Mouse (Mus musculus) R1 (cell line): ENCODE results near the gene Pik3c2b.

Source experiments
- DNase-seq: peaks from one replicate; pipeline ENCODE4 v3.0.0-alpha.2; 2018; ENCODE audit warnings: low read depth, low spot score

Gene Pik3c2b

GRCm38 (mm10) chr1:133071666-133072381 lies 26.4 kb downstream of the Pik3c2b start:
- no peak for DNase-seq

- DNase-seq, result no peak
Measured at GRCm38 (mm10) chr1:133073327-133073856, 27.9 kb downstream of the Pik3c2b start.

- no peak for DNase-seq
Measured at GRCm38 (mm10) chr1:133074541-133074940, 29.1 kb downstream of the Pik3c2b start.

- no peak for DNase-seq
Measured at GRCm38 (mm10) chr1:133075651-133076400, 30.4 kb downstream of the Pik3c2b start.

GRCm38 (mm10) chr1:133076681-133077514 lies 31.4 kb downstream of the Pik3c2b start:
- no peak for DNase-seq

GRCm38 (mm10) chr1:133077606-133078337 lies 32.3 kb downstream of the Pik3c2b start:
- no peak for DNase-seq

- DNase-seq, result no peak
Measured at GRCm38 (mm10) chr1:133078338-133078727, 32.9 kb downstream of the Pik3c2b start.

- DNase-seq, result peak; percentile 35
Measured at GRCm38 (mm10) chr1:133079509-133079908, 34.0 kb downstream of the Pik3c2b start.

- DNase-seq, result peak; percentile 57
Measured at GRCm38 (mm10) chr1:133080079-133080561, 34.7 kb downstream of the Pik3c2b start.

GRCm38 (mm10) chr1:133080717-133081116 lies 35.2 kb downstream of the Pik3c2b start:
- DNase-seq, result no peak

- no peak for DNase-seq
Measured at GRCm38 (mm10) chr1:133083003-133083546, 37.6 kb downstream of the Pik3c2b start.

GRCm38 (mm10) chr1:133083942-133084625 lies 38.6 kb downstream of the Pik3c2b start:
- peak; percentile 84 for DNase-seq

GRCm38 (mm10) chr1:133084708-133085416 lies 39.4 kb downstream of the Pik3c2b start:
- DNase-seq, result no peak

GRCm38 (mm10) chr1:133085417-133085742 lies 39.9 kb downstream of the Pik3c2b start:
- no peak for DNase-seq

- no peak for DNase-seq
Measured at GRCm38 (mm10) chr1:133086804-133087203, 41.3 kb downstream of the Pik3c2b start.

- peak; percentile 83 for DNase-seq
Measured at GRCm38 (mm10) chr1:133087206-133087905, 41.9 kb downstream of the Pik3c2b start.

GRCm38 (mm10) chr1:133088196-133088595 lies 42.7 kb downstream of the Pik3c2b start:
- DNase-seq, result no peak

- no peak for DNase-seq
Measured at GRCm38 (mm10) chr1:133089415-133089814, 43.9 kb downstream of the Pik3c2b start.

GRCm38 (mm10) chr1:133090641-133091040 lies 45.2 kb downstream of the Pik3c2b start:
- no peak for DNase-seq
